Comparison of ENCODE assay signal across 18 mouse cellular contexts in genomic region chr6:103559344-103559743, GRCm38 (mm10). TPM values are rescaled to one million over a fixed set of nuclear protein-coding genes. Genes with fewer than 3 reads are reported as not detected.
DNase-seq lines count a peak whose midpoint lies in the region; ATAC-seq and TF ChIP-seq lines count a peak whose summit lies in the region.
"Had no signal": no experiment of that assay in that cellular context is flagged by ENCODE, and none has a peak within 500 bp of the region (broad histone marks: within the 10 kb centered on the region; RNA-seq: fewer than 3 reads in every experiment).

No protein-coding gene starts in this region.

- WGBS in cerebellum, adult 2 months, result 8% methylated on average over 2 of the region's 2 CpGs
- WGBS in midbrain, embryonic 15.5 days, result 38% methylated on average over 2 of the region's 2 CpGs
- WGBS in midbrain, embryonic 10.5 days, result 74% methylated on average over 2 of the region's 2 CpGs
- WGBS in hindbrain, postnatal 0 days, result 20% methylated on average over 2 of the region's 2 CpGs

- H3K9me3 ChIP-seq in midbrain, embryonic 15.5 days, result no peaks in the 10 kb centered on the region
- H3K9me3 ChIP-seq in midbrain, embryonic 10.5 days (replicated peaks), result no peaks in the 10 kb centered on the region
- no peaks in the 10 kb centered on the region for H3K9me3 ChIP-seq in hindbrain, postnatal 0 days (ENCODE audit: low read length)
- H3K9me3 ChIP-seq: embryonic facial prominence, embryonic 12.5 days; heart, embryonic 15.5 days; limb, embryonic 13.5 days; midbrain, embryonic 12.5 days had no signal

- no peaks in the 10 kb centered on the region for H3K27me3 ChIP-seq in cerebellum, adult 2 months (ENCODE audit: control insufficient read depth, insufficient read depth, low read length)
- H3K27me3 ChIP-seq in midbrain, embryonic 15.5 days (replicated peaks), result no peaks in the 10 kb centered on the region
- H3K27me3 ChIP-seq in midbrain, embryonic 10.5 days (ENCODE audit: low read depth, poor library complexity, severe bottlenecking), result no peaks in the 10 kb centered on the region
- no peaks in the 10 kb centered on the region for H3K27me3 ChIP-seq in hindbrain, postnatal 0 days (ENCODE audit: insufficient read depth, low read length)
- H3K27me3 ChIP-seq: embryonic facial prominence, embryonic 12.5 days; heart, embryonic 15.5 days; limb, embryonic 13.5 days; midbrain, embryonic 12.5 days; Patski had no signal

- TF ChIP-seq POLR2A in cerebellum, adult 2 months (IDR thresholded peaks at IDR 0.05; ENCODE audit: borderline replicate concordance, insufficient read depth, low read length), result no peak

- H3K36me3 ChIP-seq in midbrain, embryonic 15.5 days (replicated peaks), result no peaks in the 10 kb centered on the region
- H3K36me3 ChIP-seq in midbrain, embryonic 10.5 days, result no peaks in the 10 kb centered on the region
- H3K36me3 ChIP-seq in hindbrain, postnatal 0 days (ENCODE audit: insufficient read depth, low read length), result no peaks in the 10 kb centered on the region
- H3K36me3 ChIP-seq: embryonic facial prominence, embryonic 12.5 days; heart, embryonic 15.5 days; limb, embryonic 13.5 days; midbrain, embryonic 12.5 days had no signal

- H3K4me1 ChIP-seq in cerebellum, adult 2 months (ENCODE audit: control insufficient read depth, insufficient read depth, low read length), result peaks cover 31% of the 10 kb centered on the region; the same call in 1 of the 2 replicates
- peaks cover 35% of the 10 kb centered on the region for H3K4me1 ChIP-seq in midbrain, embryonic 15.5 days
- peaks cover 6% of the 10 kb centered on the region; the same call in 1 of the 2 replicates for H3K4me1 ChIP-seq in midbrain, embryonic 10.5 days
- H3K4me1 ChIP-seq in hindbrain, postnatal 0 days (ENCODE audit: insufficient read depth, low read length), result peaks cover 18% of the 10 kb centered on the region
- H3K4me1 ChIP-seq: embryonic facial prominence, embryonic 12.5 days had no signal

- H3K4me2 ChIP-seq in midbrain, embryonic 15.5 days, result no peak overlapping the region
- H3K4me2 ChIP-seq in hindbrain, postnatal 0 days (ENCODE audit: low read depth, low read length), result peak overlapping the region; percentile 44
- H3K4me2 ChIP-seq: embryonic facial prominence, embryonic 12.5 days; heart, embryonic 15.5 days; limb, embryonic 13.5 days; midbrain, embryonic 12.5 days had no signal

- ATAC-seq in midbrain, embryonic 15.5 days (replicated peaks), result no peak
- ATAC-seq in hindbrain, postnatal 0 days, result no peak
- ATAC-seq: Patski had no signal

- DNase-seq in cerebellum, adult 2 months, result peak; percentile 25 to 62
- DNase-seq in cerebellum, adult 11-12 months, result no peak
- DNase-seq in midbrain, embryonic 10.5 days (ENCODE audit: low spot score), result no peak
- peak; percentile 38 for DNase-seq in cerebellum, adult 9-11 months
- DNase-seq in hindbrain, postnatal 0 days (ENCODE audit: low spot score), result peak; percentile 12
- no peak for DNase-seq in kidney, postnatal 4 days
- DNase-seq in retina, postnatal 1 day, result no peak
- DNase-seq: B cell, adult 2 months; heart, adult 18-20 months; kidney, adult 2 months; thymus, adult 18-20 months had no signal

- no peak overlapping the region for H3K9ac ChIP-seq in midbrain, embryonic 15.5 days
- no peak overlapping the region for H3K9ac ChIP-seq in hindbrain, postnatal 0 days (replicated peaks; ENCODE audit: low read length)
- H3K9ac ChIP-seq: embryonic facial prominence, embryonic 12.5 days; heart, embryonic 15.5 days; limb, embryonic 13.5 days; midbrain, embryonic 12.5 days had no signal

- no peak overlapping the region for H3K4me3 ChIP-seq in cerebellum, adult 2 months (replicated peaks; ENCODE audit: insufficient read depth, low read depth, low read length)
- H3K4me3 ChIP-seq in midbrain, embryonic 15.5 days, result no peak overlapping the region
- H3K4me3 ChIP-seq in midbrain, embryonic 10.5 days, result no peak overlapping the region
- H3K4me3 ChIP-seq in hindbrain, postnatal 0 days (ENCODE audit: low read length), result no peak overlapping the region
- H3K4me3 ChIP-seq: embryonic facial prominence, embryonic 12.5 days; heart, embryonic 15.5 days; limb, embryonic 13.5 days; midbrain, embryonic 12.5 days had no signal

- TF ChIP-seq CTCF in cerebellum, adult 2 months (IDR thresholded peaks at IDR 0.05; ENCODE audit: borderline replicate concordance, insufficient read depth, low read depth, low read length), result no peak
- no peak for TF ChIP-seq CTCF in hindbrain, postnatal 0 days (IDR thresholded peaks at IDR 0.05; ENCODE audit: low read depth)

- H3K27ac ChIP-seq in cerebellum, adult 2 months (ENCODE audit: insufficient read depth, low read length), result peak overlapping the region; percentile 50; the same call in 1 of the 2 replicates
- peak overlapping the region; percentile 64; the same call in 1 of the 2 replicates for H3K27ac ChIP-seq in midbrain, embryonic 15.5 days
- H3K27ac ChIP-seq in midbrain, embryonic 10.5 days (replicated peaks), result no peak overlapping the region
- peak overlapping the region; percentile 74 for H3K27ac ChIP-seq in hindbrain, postnatal 0 days
- H3K27ac ChIP-seq: embryonic facial prominence, embryonic 12.5 days; heart, embryonic 15.5 days; limb, embryonic 13.5 days had no signal

RNA-seq across cellular contexts. Expression of gene Chl1, which starts 49.0 kb away (rescaled TPM):
- 51.9 and 54.9 TPM in 2 replicates for polyA plus RNA-seq in cerebellum, adult 2 months (2012; rRNA removed)
- polyA plus RNA-seq in midbrain, embryonic 15.5 days (2015; fragmentation: Nextera tagmentation; extraction: Ambion mirVana), result 141 and 166 TPM in 2 replicates
- polyA plus RNA-seq in midbrain, embryonic 10.5 days (2016; fragmentation: Nextera tagmentation; extraction: Ambion mirVana), result 0.95 and 3.8 TPM in 2 replicates
- total RNA-seq in hindbrain, postnatal 0 days (2014; rRNA removed), result 172 and 214 TPM in 2 replicates
- polyA plus RNA-seq in hindbrain, postnatal 0 days (2015; fragmentation: Nextera tagmentation; extraction: Ambion mirVana), result 154 and 157 TPM in 2 replicates
- total RNA-seq: common myeloid progenitor, adult 5-6 weeks had no signal
- polyA plus RNA-seq: Patski had no signal

Comparison
In these comparisons a context has a peak if more than half of its experiments do, and no peak if none do; other contexts are left out.
1. DNase-seq: peak in cerebellum, adult 2 months (2 of 2), cerebellum, adult 9-11 months (single experiment) and hindbrain, postnatal 0 days (single experiment); none in cerebellum, adult 11-12 months (single experiment), midbrain, embryonic 10.5 days (single experiment), kidney, postnatal 4 days (0 of 2) and retina, postnatal 1 day (single experiment).
2. RNA of gene Chl1, which starts 49.0 kb away (polyA plus RNA-seq): 141 to 166 TPM in midbrain, embryonic 15.5 days, 154 to 157 TPM in hindbrain, postnatal 0 days and 51.9 to 54.9 TPM in cerebellum, adult 2 months; 0.95 to 3.8 TPM in midbrain, embryonic 10.5 days; every median in the first group is over 10 times any median in the second.